8 mouse cellular contexts compared by ENCODE assay signal in the genomic region with DNA sequence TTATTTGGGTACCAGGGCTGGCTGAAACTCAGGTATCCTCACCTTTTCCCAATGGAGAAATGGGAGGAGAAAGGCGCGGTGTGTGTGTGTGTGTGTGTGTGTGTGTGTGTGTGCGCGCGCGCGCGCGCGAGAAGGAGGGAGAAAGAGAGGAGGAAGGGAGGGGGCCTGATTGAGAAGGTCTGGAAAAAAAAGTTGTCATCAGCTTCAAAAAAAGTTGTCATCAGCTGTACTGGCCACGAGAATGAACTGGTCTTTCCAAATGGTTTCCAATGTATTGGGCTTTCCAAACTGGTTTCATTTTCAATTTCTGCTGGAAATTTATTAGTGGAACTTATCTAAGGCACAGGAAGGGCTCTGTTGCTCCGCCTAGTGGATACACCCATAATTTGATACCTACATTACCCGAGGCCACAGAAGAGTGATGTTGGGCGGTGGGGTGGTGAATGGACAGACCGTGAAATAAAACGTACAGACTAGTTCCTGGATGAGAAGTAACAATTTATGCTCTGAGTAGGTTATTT. TPM values are rescaled to one million over a fixed set of nuclear protein-coding genes. Genes with fewer than 3 reads are reported as not detected.
DNase-seq lines count a peak whose midpoint lies in the region; ATAC-seq and TF ChIP-seq lines count a peak whose summit lies in the region.

No protein-coding gene starts in this region.

- H3K27me3 ChIP-seq in MEL (ENCODE audit: control insufficient read depth in 1 of 2, insufficient read depth in 2 of 2, low read length in 2 of 2), result no peaks in the 10 kb centered on the region
- H3K27me3 ChIP-seq in forebrain, embryonic 13.5 days, result no peaks in the 10 kb centered on the region
- H3K27me3 ChIP-seq in liver, embryonic 16.5 days (ENCODE audit: control insufficient read depth, insufficient read depth, low read depth, low read length), result no peaks in the 10 kb centered on the region
- no peaks in the 10 kb centered on the region for H3K27me3 ChIP-seq in neural tube, embryonic 13.5 days

- peak; percentile 82 for ATAC-seq in cerebellum, adult (ENCODE audit: insufficient number of reproducible peaks, low FRiP score, low TSS enrichment)
- peak; percentile 72 for ATAC-seq in forebrain, embryonic 13.5 days
- ATAC-seq in liver, embryonic 16.5 days (ENCODE audit: low read depth), result peak; percentile 52
- peak; percentile 62 for ATAC-seq in neural tube, embryonic 13.5 days (ENCODE audit: low read depth)

- H3K79me2 ChIP-seq in MEL (ENCODE audit: control insufficient read depth, insufficient read depth, low read length, poor library complexity), result no peaks in the 10 kb centered on the region

- peaks cover 0 to 5% of the 10 kb centered on the region in 2 experiments; a peak in 2 of 4 replicates for H3K36me3 ChIP-seq in MEL (ENCODE audit: control insufficient read depth in 1 of 2, insufficient read depth in 2 of 2, low read length in 2 of 2)
- H3K36me3 ChIP-seq in forebrain, embryonic 13.5 days (ENCODE audit: poor library complexity, severe bottlenecking), result no peaks in the 10 kb centered on the region
- peaks cover 17% of the 10 kb centered on the region for H3K36me3 ChIP-seq in liver, embryonic 16.5 days (ENCODE audit: control insufficient read depth, insufficient read depth)
- no peaks in the 10 kb centered on the region for H3K36me3 ChIP-seq in neural tube, embryonic 13.5 days

- peak overlapping the region; percentile 71 for H3K9ac ChIP-seq in MEL (ENCODE audit: control insufficient read depth, low read depth, low read length, poor library complexity, severe bottlenecking)
- peak overlapping the region; percentile 70 for H3K9ac ChIP-seq in forebrain, embryonic 13.5 days
- peak overlapping the region; percentile 86 for H3K9ac ChIP-seq in liver, embryonic 16.5 days (ENCODE audit: low read depth, low read length)
- peak overlapping the region; percentile 76 for H3K9ac ChIP-seq in neural tube, embryonic 13.5 days

- no peaks in the 10 kb centered on the region for H3K9me3 ChIP-seq in MEL (replicated peaks; ENCODE audit: insufficient read depth, low read length)
- H3K9me3 ChIP-seq in forebrain, embryonic 13.5 days (replicated peaks), result peaks cover 7% of the 10 kb centered on the region; the same call in 1 of the 2 replicates
- H3K9me3 ChIP-seq in liver, embryonic 16.5 days (replicated peaks; ENCODE audit: control insufficient read depth, low read length), result peaks cover 5% of the 10 kb centered on the region; the same call in 1 of the 2 replicates
- no peaks in the 10 kb centered on the region for H3K9me3 ChIP-seq in neural tube, embryonic 13.5 days

- 0 out of 4 replicates have a peak, but pooled peaks of 1 of the 2 experiments have one; percentile 23 for TF ChIP-seq EP300 in MEL (IDR thresholded peaks at IDR 0.05; ENCODE audit: low read depth in 1 of 2, low read length in 2 of 2)

- peak overlapping the region; percentile 72 to 86 for H3K4me3 ChIP-seq in MEL (ENCODE audit: control insufficient read depth in 1 of 2, insufficient read depth in 1 of 2, low read depth in 2 of 2, low read length in 2 of 2)
- H3K4me3 ChIP-seq in forebrain, embryonic 13.5 days, result peak overlapping the region; percentile 55
- peak overlapping the region; percentile 71 for H3K4me3 ChIP-seq in liver, embryonic 16.5 days (ENCODE audit: low read depth, low read length)
- peak overlapping the region; percentile 58 for H3K4me3 ChIP-seq in neural tube, embryonic 13.5 days

- intact Hi-C loops in heart, postnatal 25 days (cut with DNase I), result loop anchor here (5.0 to 10.0 kb wide), 3 partner anchors 37 to 344 kb away; a partner anchor contains a TSS

- peak overlapping the region; percentile 94 for H3K4me2 ChIP-seq in forebrain, embryonic 13.5 days
- peak overlapping the region; percentile 89 for H3K4me2 ChIP-seq in liver, embryonic 16.5 days (ENCODE audit: low read depth, low read length)
- peak overlapping the region; percentile 97 for H3K4me2 ChIP-seq in neural tube, embryonic 13.5 days

- peaks cover 0 to 18% of the 10 kb centered on the region in 2 experiments; a peak in 3 of 4 replicates for H3K4me1 ChIP-seq in MEL (ENCODE audit: control insufficient read depth in 1 of 2, insufficient read depth in 2 of 2, low read length in 2 of 2)
- peaks cover 4% of the 10 kb centered on the region; the same call in 1 of the 2 replicates for H3K4me1 ChIP-seq in forebrain, embryonic 13.5 days
- H3K4me1 ChIP-seq in liver, embryonic 16.5 days (ENCODE audit: control insufficient read depth, low read depth, low read length), result peaks cover 20% of the 10 kb centered on the region
- peaks cover 7% of the 10 kb centered on the region for H3K4me1 ChIP-seq in neural tube, embryonic 13.5 days (replicated peaks)

- peak overlapping the region; percentile 66 for H3K27ac ChIP-seq in MEL (ENCODE audit: control insufficient read depth, low read depth, low read length)
- no peak overlapping the region for H3K27ac ChIP-seq in forebrain, embryonic 13.5 days
- H3K27ac ChIP-seq in liver, embryonic 16.5 days (ENCODE audit: low read length), result peak overlapping the region; percentile 98
- H3K27ac ChIP-seq in neural tube, embryonic 13.5 days (replicated peaks), result 0 out of 2 replicates have a peak overlapping the region, but pooled peaks have one; percentile 46

- WGBS in forebrain, embryonic 13.5 days, result 2% methylated on average over 16 of the region's 16 CpGs
- under 1% methylated on average over 16 of the region's 16 CpGs for WGBS in large intestine, adult 2 months
- WGBS in liver, embryonic 16.5 days (ENCODE audit: insufficient replicate concordance), result under 1% methylated on average over 16 of the region's 16 CpGs
- under 1% methylated on average over 16 of the region's 16 CpGs for WGBS in neural tube, embryonic 13.5 days

- TF ChIP-seq RAD21 in MEL (IDR thresholded peaks at IDR 0.05; ENCODE audit: low read depth, low read length), result peak; percentile 31

- no peak for TF ChIP-seq POLR2A in MEL (IDR thresholded peaks at IDR 0.05; ENCODE audit: control insufficient read depth in 1 of 2, insufficient read depth in 1 of 2, low read depth in 1 of 2, low read length in 2 of 2, poor library complexity in 1 of 2)

- TF ChIP-seq CTCF in MEL (IDR thresholded peaks at IDR 0.05 in 2 of 3, conservative IDR thresholded peaks at IDR 0.05 in 1 of 3; ENCODE audit: control insufficient read depth in 1 of 3, insufficient read depth in 1 of 3, low read depth in 2 of 3, low read length in 3 of 3, poor library complexity in 1 of 3, severe bottlenecking in 1 of 3), result peak; percentile 34 to 73 (median 56); a peak in 4 of 6 replicates

- peak; percentile 91 for DNase-seq in MEL (ENCODE audit: low read depth, low spot score)
- DNase-seq in heart, postnatal 25 days (ENCODE audit: low spot score), result peak; percentile 52
- DNase-seq in large intestine, adult 2 months (ENCODE audit: low read depth, low spot score), result peak; percentile 74
- DNase-seq in thymus, postnatal 0 days (ENCODE audit: low spot score), result peak; percentile 57

RNA-seq across cellular contexts. Expression of a gene that starts 0.5 kb away (rescaled TPM):
- 8.8 and 17.5 TPM in 2 replicates for total RNA-seq in MEL (2012; rRNA removed)
- 10 to 100 TPM in 1 of 2 experiments, not detected in 1; 37.0 TPM for polyA plus RNA-seq in MEL (2012; ENCODE audit: insufficient read depth in 1 of 2, insufficient read length in 2 of 2, low read depth in 1 of 2, low replicate concordance in 2 of 2, missing spikeins in 1 of 2)
- polyA plus RNA-seq in forebrain, embryonic 13.5 days (2015; fragmentation: Nextera tagmentation; extraction: Ambion mirVana), result 19.1 and 21.1 TPM in 2 replicates
- 10 to 100 TPM; 30.6 to 70.6 TPM for total RNA-seq in heart, postnatal 25 days (2021)
- 59.1 and 85.6 TPM in 2 replicates for polyA plus RNA-seq in large intestine, adult 2 months (2012; rRNA removed)
- polyA plus RNA-seq in liver, embryonic 16.5 days (2015; fragmentation: Nextera tagmentation; extraction: Ambion mirVana), result 486 and 542 TPM in 2 replicates
- polyA plus RNA-seq in neural tube, embryonic 13.5 days (2015; fragmentation: Nextera tagmentation; extraction: Ambion mirVana), result 17.4 and 18.3 TPM in 2 replicates
- 39.1 and 45.5 TPM in 2 replicates for polyA plus RNA-seq in thymus, postnatal 0 days (2015; fragmentation: Nextera tagmentation; extraction: Ambion mirVana)

RNA-seq across cellular contexts. Expression of a gene that starts 23.4 kb away (rescaled TPM):
- not detected in 2 replicates for total RNA-seq in MEL (2012; rRNA removed)
- not detected for polyA plus RNA-seq in MEL (2012; ENCODE audit: insufficient read depth in 1 of 2, insufficient read length in 2 of 2, low read depth in 1 of 2, low replicate concordance in 2 of 2, missing spikeins in 1 of 2)
- 0.09 TPM in 1 of 2 replicates, not detected in the other for polyA plus RNA-seq in forebrain, embryonic 13.5 days (2015; fragmentation: Nextera tagmentation; extraction: Ambion mirVana)
- total RNA-seq in heart, postnatal 25 days (2021), result not detected
- 0.14 TPM in 1 of 2 replicates, not detected in the other for polyA plus RNA-seq in large intestine, adult 2 months (2012; rRNA removed)
- 0.47 and 0.50 TPM in 2 replicates for polyA plus RNA-seq in liver, embryonic 16.5 days (2015; fragmentation: Nextera tagmentation; extraction: Ambion mirVana)
- 0.17 TPM in 1 of 2 replicates, not detected in the other for polyA plus RNA-seq in neural tube, embryonic 13.5 days (2015; fragmentation: Nextera tagmentation; extraction: Ambion mirVana)
- 0.38 and 0.44 TPM in 2 replicates for polyA plus RNA-seq in thymus, postnatal 0 days (2015; fragmentation: Nextera tagmentation; extraction: Ambion mirVana)

RNA-seq across cellular contexts. Expression of a gene that starts 23.9 kb away (rescaled TPM):
- total RNA-seq in MEL (2012; rRNA removed), result not detected in 2 replicates
- not detected for polyA plus RNA-seq in MEL (2012; ENCODE audit: insufficient read depth in 1 of 2, insufficient read length in 2 of 2, low read depth in 1 of 2, low replicate concordance in 2 of 2, missing spikeins in 1 of 2)
- polyA plus RNA-seq in forebrain, embryonic 13.5 days (2015; fragmentation: Nextera tagmentation; extraction: Ambion mirVana), result 22.3 and 25.6 TPM in 2 replicates
- 10 to 100 TPM; 68.8 to 75.7 TPM for total RNA-seq in heart, postnatal 25 days (2021)
- 146 and 183 TPM in 2 replicates for polyA plus RNA-seq in large intestine, adult 2 months (2012; rRNA removed)
- 119 and 133 TPM in 2 replicates for polyA plus RNA-seq in liver, embryonic 16.5 days (2015; fragmentation: Nextera tagmentation; extraction: Ambion mirVana)
- polyA plus RNA-seq in neural tube, embryonic 13.5 days (2015; fragmentation: Nextera tagmentation; extraction: Ambion mirVana), result 36.2 and 37.0 TPM in 2 replicates
- 13.8 and 16.1 TPM in 2 replicates for polyA plus RNA-seq in thymus, postnatal 0 days (2015; fragmentation: Nextera tagmentation; extraction: Ambion mirVana)

RNA-seq across cellular contexts. Expression of a gene that starts 27.7 kb away (rescaled TPM):
- total RNA-seq in MEL (2012; rRNA removed), result 165 and 193 TPM in 2 replicates
- 100 to 1,000 TPM in 1 of 2 experiments, not detected in 1; 129 TPM for polyA plus RNA-seq in MEL (2012; ENCODE audit: insufficient read depth in 1 of 2, insufficient read length in 2 of 2, low read depth in 1 of 2, low replicate concordance in 2 of 2, missing spikeins in 1 of 2)
- polyA plus RNA-seq in forebrain, embryonic 13.5 days (2015; fragmentation: Nextera tagmentation; extraction: Ambion mirVana), result 58.0 and 62.5 TPM in 2 replicates
- total RNA-seq in heart, postnatal 25 days (2021), result 100 to 1,000 TPM in 1 of 2 experiments, 10 to 100 TPM in 1; 99.8 to 103 TPM
- 40.7 and 41.7 TPM in 2 replicates for polyA plus RNA-seq in large intestine, adult 2 months (2012; rRNA removed)
- polyA plus RNA-seq in liver, embryonic 16.5 days (2015; fragmentation: Nextera tagmentation; extraction: Ambion mirVana), result 27.3 and 29.8 TPM in 2 replicates
- polyA plus RNA-seq in neural tube, embryonic 13.5 days (2015; fragmentation: Nextera tagmentation; extraction: Ambion mirVana), result 52.9 and 56.0 TPM in 2 replicates
- 35.6 and 38.9 TPM in 2 replicates for polyA plus RNA-seq in thymus, postnatal 0 days (2015; fragmentation: Nextera tagmentation; extraction: Ambion mirVana)

RNA-seq across cellular contexts. Expression of a gene that starts 39.5 kb away (rescaled TPM):
- total RNA-seq in MEL (2012; rRNA removed), result 93.3 and 131 TPM in 2 replicates
- 100 to 1,000 TPM in 1 of 2 experiments, 10 to 100 TPM in 1; 69.8 to 108 TPM for polyA plus RNA-seq in MEL (2012; ENCODE audit: insufficient read depth in 1 of 2, insufficient read length in 2 of 2, low read depth in 1 of 2, low replicate concordance in 2 of 2, missing spikeins in 1 of 2)
- polyA plus RNA-seq in forebrain, embryonic 13.5 days (2015; fragmentation: Nextera tagmentation; extraction: Ambion mirVana), result 5.4 and 7.5 TPM in 2 replicates
- total RNA-seq in heart, postnatal 25 days (2021), result 1 to 10 TPM; 1.5 to 2.2 TPM
- 5.6 and 6.8 TPM in 2 replicates for polyA plus RNA-seq in large intestine, adult 2 months (2012; rRNA removed)
- 185 and 205 TPM in 2 replicates for polyA plus RNA-seq in liver, embryonic 16.5 days (2015; fragmentation: Nextera tagmentation; extraction: Ambion mirVana)
- 2.4 and 3.3 TPM in 2 replicates for polyA plus RNA-seq in neural tube, embryonic 13.5 days (2015; fragmentation: Nextera tagmentation; extraction: Ambion mirVana)
- polyA plus RNA-seq in thymus, postnatal 0 days (2015; fragmentation: Nextera tagmentation; extraction: Ambion mirVana), result 19.7 and 22.7 TPM in 2 replicates

Comparison
In these comparisons a context has a peak if more than half of its experiments do, and no peak if none do; other contexts are left out.
1. RNA of a gene that starts 23.9 kb away (polyA plus RNA-seq): 146 to 183 TPM in large intestine, adult 2 months, 119 to 133 TPM in liver, embryonic 16.5 days, 36.2 to 37.0 TPM in neural tube, embryonic 13.5 days, 22.3 to 25.6 TPM in forebrain, embryonic 13.5 days and 13.8 to 16.1 TPM in thymus, postnatal 0 days; not detected in MEL; every median in the first group is over 10 times any median in the second.
2. Peak in every context shown above with its lines, with median percentiles within 50 percentile points of each other: DNase-seq, H3K4me3 ChIP-seq, H3K9ac ChIP-seq, ATAC-seq and H3K4me2 ChIP-seq.